Mouse (Mus musculus): Measurements from ENCODE around the gene Aggf1. TPM values are rescaled to one million over a fixed set of nuclear protein-coding genes. Genes with fewer than 3 reads are reported as not detected.

Aggf1 gene
- polyA plus RNA-seq, 1 experiment from 2014 or later, result 33.3 TPM

GRCm38 (mm10) chr13:95306596-95306995, 68.6 kb downstream of the Aggf1 start:
- H3K4me3 ChIP-seq, result no peak overlapping the region
- no peak overlapping the region for H3K9ac ChIP-seq
- no peaks in the 10 kb centered on the region for H3K27me3 ChIP-seq (replicated peaks)
- WGBS (ENCODE audit: insufficient replicate concordance), result 69% methylated on average over 4 of the region's 4 CpGs
- H3K4me2 ChIP-seq, result no peak overlapping the region
- no peaks in the 10 kb centered on the region for H3K36me3 ChIP-seq
- ATAC-seq, result no peak
- no peak overlapping the region for H3K27ac ChIP-seq
- no peaks in the 10 kb centered on the region for H3K4me1 ChIP-seq
- H3K9me3 ChIP-seq (replicated peaks), result no peaks in the 10 kb centered on the region

Other genes with a start within 250 kb of the Aggf1 start
- gene Pde8b, start 125.0 kb downstream of the Aggf1 start, polyA plus RNA-seq (2016; fragmentation: Nextera tagmentation; extraction: Ambion mirVana), result 0.52 and 0.66 TPM in 2 replicates
- 13.2 and 14.4 TPM in 2 replicates for gene Zbed3, start 51.7 kb downstream of the Aggf1 start, polyA plus RNA-seq (2016; fragmentation: Nextera tagmentation; extraction: Ambion mirVana)
- not detected in 2 replicates for gene Crhbp, start 69.6 kb upstream of the Aggf1 start, polyA plus RNA-seq (2016; fragmentation: Nextera tagmentation; extraction: Ambion mirVana)
- gene S100z, start 103.4 kb upstream of the Aggf1 start, polyA plus RNA-seq (2016; fragmentation: Nextera tagmentation; extraction: Ambion mirVana), result not detected in 2 replicates
- gene F2rl1, start 149.9 kb upstream of the Aggf1 start, polyA plus RNA-seq (2016; fragmentation: Nextera tagmentation; extraction: Ambion mirVana), result 0.07 and 0.12 TPM in 2 replicates
- 84.2 and 84.3 TPM in 2 replicates for gene F2r, start 243.1 kb upstream of the Aggf1 start, polyA plus RNA-seq (2016; fragmentation: Nextera tagmentation; extraction: Ambion mirVana)

Measured in liver, embryonic 12.5 days (tissue).